Mouse (Mus musculus) midbrain, embryonic 16.5 days (tissue): ENCODE results near the gene Invs. TPM values are rescaled to one million over a fixed set of nuclear protein-coding genes. Genes with fewer than 3 reads are reported as not detected.

Experiments used
- ATAC-seq: fragments of 200-750 bp; cut with Nextera tagmentation; 2 replicates; pipeline ENCODE4 v1.8.0; 2017; ENCODE audit warnings: moderate TSS enrichment
- H3K27ac ChIP-seq: fragments of 300-500 bp; sonication (generic); 2 replicates; pipeline ENCODE4 v1.5.1; 2014; ENCODE audit warnings: mild to moderate bottlenecking, low read length, mixed read lengths
- H3K27me3 ChIP-seq: fragments of 300-500 bp; sonication (generic); 2 replicates; pipeline ENCODE4 v1.6.1; 2014; ENCODE audit warnings: low read depth, low read length, mixed read lengths; ENCODE audit not compliant: control insufficient read depth, insufficient read depth
- H3K36me3 ChIP-seq: fragments of 300-500 bp; sonication (generic); 2 replicates; pipeline ENCODE4 v1.6.1; 2014; ENCODE audit warnings: mild to moderate bottlenecking, low read length, moderate library complexity, mixed read lengths; ENCODE audit not compliant: control insufficient read depth, insufficient read depth
- H3K4me1 ChIP-seq: fragments of 300-500 bp; sonication (generic); 2 replicates; pipeline ENCODE4 v1.6.1; 2014; ENCODE audit warnings: mild to moderate bottlenecking, low read length, mixed read lengths; ENCODE audit not compliant: control insufficient read depth, insufficient read depth
- H3K4me2 ChIP-seq: fragments of 300-500 bp; sonication (generic); 2 replicates; pipeline ENCODE4 v1.6.1; 2014; ENCODE audit warnings: mild to moderate bottlenecking, low read length, mixed read lengths
- H3K4me3 ChIP-seq: fragments of 300-500 bp; sonication (generic); 2 replicates; pipeline ENCODE4 v1.5.1; 2014; ENCODE audit warnings: low read depth, mild to moderate bottlenecking, low read length, moderate library complexity, mixed read lengths
- H3K9ac ChIP-seq: fragments of 300-500 bp; sonication (generic); 2 replicates; pipeline ENCODE4 v1.6.1; 2014; ENCODE audit warnings: low read depth, low read length, mixed read lengths
- H3K9me3 ChIP-seq: fragments of 300-500 bp; sonication (generic); replicated peaks from 2 replicates; pipeline ENCODE4 v1.6.1; 2014; ENCODE audit warnings: mild to moderate bottlenecking, low read length, mixed read lengths; ENCODE audit not compliant: control insufficient read depth, poor library complexity, severe bottlenecking
- WGBS: fragments of 180-500 bp; shearing (Covaris S2); extraction: QIAGEN DNeasy Blood & Tissue Kit; methylation state at CpG from one replicate; pipeline ENCODE4 v1.1.7; 2014; 5-methylcytosine and 5-hydroxymethylcytosine counted together
- polyA plus RNA-seq: library from polyadenylated mRNA; unstranded; fragments of >200 nt; fragmentation: Nextera tagmentation; extraction: Ambion mirVana; gene quantifications from 2 replicates; pipeline ENCODE4 v1.2.1, GENCODE M21; 2015

Invs gene
- polyA plus RNA-seq, 1 experiment from 2014 or later = 6.6 TPM

DNA sequence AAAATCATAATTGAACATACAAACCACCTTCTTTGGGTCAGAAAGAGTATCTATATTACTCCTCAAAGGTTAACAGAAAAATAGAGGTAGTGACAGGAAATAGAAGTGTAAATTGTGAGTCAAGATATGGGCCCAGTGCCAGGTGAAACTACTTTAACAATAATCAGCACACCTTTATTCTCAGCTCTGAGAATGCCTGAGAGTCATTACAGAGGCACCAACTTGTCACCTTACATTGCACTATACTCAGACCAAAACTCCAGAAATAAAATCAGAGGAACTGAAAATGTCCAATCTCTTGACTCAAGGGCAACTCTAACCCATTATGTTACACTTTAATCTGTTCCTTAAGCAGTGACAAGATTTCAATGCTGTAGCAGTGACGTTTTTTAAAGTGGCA is 11.4 kb upstream of the Invs start:
- no peaks in the 10 kb centered on the region for H3K36me3 ChIP-seq
- H3K4me2 ChIP-seq = no peak overlapping the region
- no peak for ATAC-seq
- H3K9me3 ChIP-seq = no peaks in the 10 kb centered on the region
- H3K27me3 ChIP-seq = no peaks in the 10 kb centered on the region
- no peak overlapping the region for H3K9ac ChIP-seq
- WGBS = 78% methylated on average over 1 of the region's 1 CpGs
- peaks cover 2% of the 10 kb centered on the region; the same call in 1 of the 2 replicates for H3K4me1 ChIP-seq
- no peak overlapping the region for H3K27ac ChIP-seq
- H3K4me3 ChIP-seq = no peak overlapping the region

GRCm38 (mm10) chr4:48270532-48270931 is 9.0 kb upstream of the Invs start:
- no peak for ATAC-seq
- Histone ChIP-seq H3K4me2 (no peak overlapping the region), H3K27me3 (no peaks in the 10 kb centered on the region), H3K36me3 (no peaks in the 10 kb centered on the region), H3K27ac (no peak overlapping the region), H3K9me3 (no peaks in the 10 kb centered on the region), H3K9ac (no peak overlapping the region), H3K4me3 (no peak overlapping the region), H3K4me1 (no peaks in the 10 kb centered on the region)

DNA sequence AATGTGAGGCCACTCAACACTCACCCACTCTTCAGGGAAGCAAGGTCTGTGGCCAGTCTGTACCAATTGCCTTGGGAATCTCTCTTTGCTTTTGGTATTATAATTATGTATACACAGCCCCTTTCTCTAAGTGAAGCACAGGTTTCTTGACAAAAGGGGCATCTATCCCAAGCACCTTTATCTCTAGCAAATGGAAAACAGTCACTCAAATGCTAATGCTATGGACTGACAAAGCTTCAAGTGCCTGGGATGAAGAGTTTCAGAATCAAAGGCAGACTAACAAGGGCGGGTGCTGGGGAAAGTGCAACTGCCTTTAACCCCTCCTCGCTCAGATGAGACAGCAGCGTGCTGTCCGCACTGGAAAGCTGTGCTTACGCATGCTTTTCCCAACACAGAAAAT is 7.7 kb upstream of the Invs start:
- no peaks in the 10 kb centered on the region for H3K36me3 ChIP-seq
- 0 out of 2 replicates have a peak, but pooled peaks cover 5% of the 10 kb centered on the region for H3K4me1 ChIP-seq
- no peak overlapping the region for H3K4me3 ChIP-seq
- no peak for ATAC-seq
- no peak overlapping the region for H3K4me2 ChIP-seq
- H3K27me3 ChIP-seq = no peaks in the 10 kb centered on the region
- no peak overlapping the region for H3K27ac ChIP-seq
- 32% methylated on average over 5 of the region's 5 CpGs for WGBS
- H3K9ac ChIP-seq = no peak overlapping the region
- no peaks in the 10 kb centered on the region for H3K9me3 ChIP-seq

DNA sequence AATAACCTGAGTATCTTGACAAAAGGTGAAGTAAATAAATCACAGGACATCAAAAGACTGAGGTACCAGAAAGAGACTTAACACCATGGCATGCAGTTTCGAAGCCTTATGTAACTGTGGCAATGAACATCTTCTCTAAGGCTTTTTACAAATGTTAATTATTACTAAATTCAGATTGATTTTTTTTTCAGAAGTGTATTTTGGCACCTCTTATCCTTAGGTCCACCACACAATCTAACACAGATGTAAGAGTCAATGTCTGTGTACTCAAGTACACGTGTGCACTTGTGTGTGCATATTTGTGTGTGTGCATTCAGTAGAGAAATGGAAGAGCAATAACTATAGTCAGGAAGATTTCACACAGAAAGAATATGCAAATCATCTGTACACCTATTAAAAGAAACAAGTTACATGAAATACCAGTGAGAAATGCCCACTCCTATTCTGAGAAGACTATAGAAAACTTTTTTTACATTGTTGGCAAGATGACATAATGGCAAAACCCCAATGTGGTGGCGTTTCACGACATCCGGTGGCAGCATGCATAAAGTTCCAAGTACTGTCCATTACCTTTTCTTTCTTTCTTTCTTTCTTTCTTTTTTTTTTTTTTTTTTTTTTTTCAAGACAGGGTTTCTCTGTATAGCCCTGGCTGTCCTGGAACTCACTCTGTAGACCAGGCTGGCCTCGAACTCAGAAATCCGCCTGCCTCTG is 6.3 kb upstream of the Invs start:
- H3K4me3 ChIP-seq = no peak overlapping the region
- WGBS = 94% methylated on average over 7 of the region's 7 CpGs

DNA sequence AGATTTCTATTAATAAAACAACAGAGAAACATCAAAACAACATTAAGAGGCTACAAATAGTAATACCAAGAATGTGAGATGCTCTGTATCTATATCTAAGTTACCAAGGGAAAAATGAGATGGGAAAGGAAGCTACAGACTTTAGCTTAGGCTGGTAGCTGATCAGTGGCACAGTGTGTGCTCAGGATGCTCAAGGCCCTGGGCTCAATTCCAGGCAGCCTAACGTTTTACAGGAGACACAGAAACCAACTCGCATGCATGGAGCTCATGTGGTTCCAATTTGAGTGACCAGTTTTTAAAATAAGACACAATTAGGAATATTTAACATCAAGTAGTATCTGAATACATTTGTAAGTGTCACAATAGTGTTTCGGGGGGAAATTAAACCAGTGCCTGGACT is 3.8 kb upstream of the Invs start:
- ATAC-seq = no peak
- 89% methylated on average over 3 of the region's 3 CpGs for WGBS
- Histone ChIP-seq H3K9ac (no peak overlapping the region), H3K4me1 (peaks cover 18% of the 10 kb centered on the region), H3K27ac (no peak overlapping the region), H3K4me2 (no peak overlapping the region), H3K4me3 (no peak overlapping the region), H3K27me3 (no peaks in the 10 kb centered on the region), H3K36me3 (no peaks in the 10 kb centered on the region), H3K9me3 (no peaks in the 10 kb centered on the region)

More for the DNA sequence above, 6.3 kb upstream of the Invs start:
- H3K9ac ChIP-seq = no peak overlapping the region
- no peak overlapping the region for H3K4me2 ChIP-seq
- no peaks in the 10 kb centered on the region for H3K27me3 ChIP-seq
- H3K36me3 ChIP-seq = no peaks in the 10 kb centered on the region
- no peaks in the 10 kb centered on the region for H3K9me3 ChIP-seq
- H3K4me1 ChIP-seq = peaks cover 9% of the 10 kb centered on the region
- no peak for ATAC-seq
- no peak overlapping the region for H3K27ac ChIP-seq

GRCm38 (mm10) chr4:48277011-48277410 is 2.5 kb upstream of the Invs start:
- Histone ChIP-seq H3K4me2 (no peak overlapping the region), H3K9ac (no peak overlapping the region), H3K4me3 (no peak overlapping the region), H3K27ac (no peak overlapping the region), H3K4me1 (peaks cover 18% of the 10 kb centered on the region), H3K27me3 (no peaks in the 10 kb centered on the region), H3K36me3 (no peaks in the 10 kb centered on the region), H3K9me3 (no peaks in the 10 kb centered on the region)
- WGBS = 82% methylated on average over 3 of the region's 3 CpGs
- no peak for ATAC-seq

GRCm38 (mm10) chr4:48278757-48279497 is 633 bp upstream of the Invs start:
- peak overlapping the region; percentile 70 for H3K27ac ChIP-seq
- WGBS = under 1% methylated on average over 34 of the region's 34 CpGs
- no peaks in the 10 kb centered on the region for H3K36me3 ChIP-seq
- no peak; the same call in 1 of the 2 replicates for ATAC-seq
- peaks cover 18% of the 10 kb centered on the region for H3K4me1 ChIP-seq
- no peaks in the 10 kb centered on the region for H3K9me3 ChIP-seq
- peak overlapping the region; percentile 96 for H3K4me2 ChIP-seq
- peak overlapping the region; percentile 91 for H3K9ac ChIP-seq
- H3K27me3 ChIP-seq = no peaks in the 10 kb centered on the region
- peak overlapping the region; percentile 98 for H3K4me3 ChIP-seq

DNA sequence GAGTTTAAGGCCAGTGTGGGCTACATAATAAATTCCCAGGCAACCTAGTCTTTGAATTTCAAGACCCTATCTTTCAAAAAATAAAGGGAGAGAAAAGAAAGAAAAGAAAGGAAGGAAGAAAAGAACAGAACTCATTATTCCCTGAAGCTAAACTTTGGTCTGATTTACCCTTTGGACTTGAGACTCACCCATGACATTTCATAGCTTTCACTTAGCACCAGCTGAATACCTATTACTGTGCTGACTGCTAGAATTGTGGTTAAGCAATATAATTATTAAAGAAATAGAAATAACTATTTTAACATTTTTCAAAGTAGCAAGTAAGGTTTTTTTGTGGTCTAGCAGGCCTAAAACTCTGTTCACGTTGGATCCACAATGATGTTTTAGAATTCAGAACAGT is 1.6 kb downstream of the Invs start:
- no peak overlapping the region for H3K27ac ChIP-seq
- no peak overlapping the region for H3K9ac ChIP-seq
- peaks cover 15% of the 10 kb centered on the region for H3K4me1 ChIP-seq
- no peak overlapping the region for H3K4me2 ChIP-seq
- H3K9me3 ChIP-seq = no peaks in the 10 kb centered on the region
- H3K27me3 ChIP-seq = no peaks in the 10 kb centered on the region
- no peaks in the 10 kb centered on the region for H3K36me3 ChIP-seq
- no peak overlapping the region for H3K4me3 ChIP-seq
- no peak for ATAC-seq
- 100% methylated on average over 1 of the region's 1 CpGs for WGBS

GRCm38 (mm10) chr4:48287086-48287757 is 7.7 kb downstream of the Invs start:
- no peak overlapping the region for H3K9ac ChIP-seq
- no peaks in the 10 kb centered on the region for H3K9me3 ChIP-seq
- H3K27me3 ChIP-seq = no peaks in the 10 kb centered on the region
- whole genome bisulfite sequencing = 23% methylated on average over 5 of the region's 5 CpGs
- H3K4me3 ChIP-seq = no peak overlapping the region
- peaks cover 7% of the 10 kb centered on the region; the same call in 1 of the 2 replicates for H3K4me1 ChIP-seq
- peak; percentile 89 for ATAC-seq
- no peaks in the 10 kb centered on the region for H3K36me3 ChIP-seq
- no peak overlapping the region for H3K4me2 ChIP-seq
- H3K27ac ChIP-seq = peak overlapping the region; percentile 63
